Mouse (Mus musculus) hindbrain, embryonic 16.5 days (tissue): Measurements from ENCODE around the gene Galntl6. TPM values are rescaled to one million over a fixed set of nuclear protein-coding genes. Genes with fewer than 3 reads are reported as not detected.

Source experiments
- ATAC-seq: fragments of 200-750 bp; cut with Nextera tagmentation; 2 replicates; pipeline ENCODE4 v1.8.0; 2017; ENCODE audit warnings: moderate TSS enrichment, moderate library complexity
- H3K27ac ChIP-seq: fragments of 300-500 bp; sonication (generic); 2 replicates; pipeline ENCODE4 v1.5.1; 2014; ENCODE audit warnings: low read depth, mild to moderate bottlenecking, control low read depth, low read length, moderate library complexity
- H3K27me3 ChIP-seq: fragments of 300-500 bp; sonication (generic); replicated peaks from 2 replicates; pipeline ENCODE4 v1.6.1; 2014; ENCODE audit warnings: low read length; ENCODE audit not compliant: control insufficient read depth, insufficient read depth
- H3K36me3 ChIP-seq: fragments of 300-500 bp; sonication (generic); 2 replicates; pipeline ENCODE4 v1.6.1; 2014; ENCODE audit warnings: mild to moderate bottlenecking, low read length, moderate library complexity, mixed read lengths; ENCODE audit not compliant: control insufficient read depth, insufficient read depth
- H3K4me1 ChIP-seq: fragments of 300-500 bp; sonication (generic); 2 replicates; pipeline ENCODE4 v1.6.1; 2014; ENCODE audit warnings: low read depth, low read length; ENCODE audit not compliant: control insufficient read depth, insufficient read depth
- H3K4me2 ChIP-seq: fragments of 300-500 bp; sonication (generic); 2 replicates; pipeline ENCODE4 v1.6.1; 2014; ENCODE audit warnings: mild to moderate bottlenecking, low read length, control low read depth, moderate library complexity
- H3K4me3 ChIP-seq: fragments of 300-500 bp; sonication (generic); 2 replicates; pipeline ENCODE4 v1.5.1; 2014; ENCODE audit warnings: mild to moderate bottlenecking, low read length, control low read depth, moderate library complexity
- H3K9ac ChIP-seq: fragments of 300-500 bp; sonication (generic); 2 replicates; pipeline ENCODE4 v1.6.1; 2014; ENCODE audit warnings: low read depth, mild to moderate bottlenecking, control low read depth, low read length, moderate library complexity
- H3K9me3 ChIP-seq: fragments of 300-500 bp; sonication (generic); 2 replicates; pipeline ENCODE4 v1.6.1; 2014; ENCODE audit warnings: mild to moderate bottlenecking, low read length, moderate library complexity; ENCODE audit not compliant: control insufficient read depth
- WGBS: fragments of 180-500 bp; shearing (Covaris S2); extraction: QIAGEN DNeasy Blood & Tissue Kit; methylation state at CpG from one replicate; pipeline ENCODE4 v1.1.7; 2014; 5-methylcytosine and 5-hydroxymethylcytosine counted together
- polyA plus RNA-seq: library from polyadenylated mRNA; unstranded; fragments of >200 nt; fragmentation: Nextera tagmentation; extraction: Ambion mirVana; gene quantifications from 2 replicates; pipeline ENCODE4 v1.2.1, GENCODE M21; 2015

The Galntl6 gene
- polyA plus RNA-seq, 1 experiment from 2014 or later: 18.6 TPM

- H3K9ac ChIP-seq: no peak overlapping the region
- H3K36me3 ChIP-seq: no peaks in the 10 kb centered on the region
- H3K27me3 ChIP-seq: no peaks in the 10 kb centered on the region
- H3K27ac ChIP-seq: no peak overlapping the region
- 56% methylated on average over 2 of the region's 2 CpGs for WGBS
- H3K4me3 ChIP-seq: no peak overlapping the region
- no peak overlapping the region for H3K4me2 ChIP-seq
- H3K9me3 ChIP-seq: no peaks in the 10 kb centered on the region
- peak; percentile 68; the same call in 1 of the 2 replicates for ATAC-seq
- H3K4me1 ChIP-seq: no peaks in the 10 kb centered on the region
These were observed 243.4 kb downstream of the Galntl6 start for GRCm38 (mm10) chr8:58669075-58669474.

GRCm38 (mm10) chr8:58660019-58660418 lies 252.4 kb downstream of the Galntl6 start:
- Histone ChIP-seq H3K9ac (no peak overlapping the region), H3K27me3 (no peaks in the 10 kb centered on the region), H3K4me2 (no peak overlapping the region), H3K36me3 (no peaks in the 10 kb centered on the region), H3K4me1 (no peaks in the 10 kb centered on the region), H3K4me3 (no peak overlapping the region), H3K27ac (no peak overlapping the region), H3K9me3 (no peaks in the 10 kb centered on the region)
- no peak for ATAC-seq

- no peak overlapping the region for H3K27ac ChIP-seq
- no peak overlapping the region for H3K4me3 ChIP-seq
- 79% methylated on average over 4 of the region's 4 CpGs for WGBS
- no peak for ATAC-seq
- H3K9me3 ChIP-seq: no peaks in the 10 kb centered on the region
- H3K4me2 ChIP-seq: no peak overlapping the region
- H3K9ac ChIP-seq: no peak overlapping the region
- H3K27me3 ChIP-seq: no peaks in the 10 kb centered on the region
- H3K4me1 ChIP-seq: no peaks in the 10 kb centered on the region
- no peaks in the 10 kb centered on the region for H3K36me3 ChIP-seq
These were observed 256.8 kb downstream of the Galntl6 start for GRCm38 (mm10) chr8:58655631-58656030.

GRCm38 (mm10) chr8:58606451-58606850 lies 306.0 kb downstream of the Galntl6 start:
- no peaks in the 10 kb centered on the region for H3K9me3 ChIP-seq
- 60% methylated on average over 4 of the region's 4 CpGs for WGBS
- ATAC-seq: peak; percentile 76; the same call in 1 of the 2 replicates

GRCm38 (mm10) chr8:58604751-58605150 lies 307.7 kb downstream of the Galntl6 start:
- Histone ChIP-seq H3K36me3 (no peaks in the 10 kb centered on the region), H3K27me3 (no peaks in the 10 kb centered on the region), H3K9me3 (no peaks in the 10 kb centered on the region), H3K4me1 (no peaks in the 10 kb centered on the region), H3K27ac (no peak overlapping the region), H3K9ac (no peak overlapping the region), H3K4me3 (no peak overlapping the region), H3K4me2 (no peak overlapping the region)
- 66% methylated on average over 4 of the region's 4 CpGs for WGBS
- ATAC-seq: no peak

More at GRCm38 (mm10) chr8:58606451-58606850, 306.0 kb downstream of the Galntl6 start:
- H3K4me2 ChIP-seq: no peak overlapping the region
- no peaks in the 10 kb centered on the region for H3K4me1 ChIP-seq
- H3K9ac ChIP-seq: no peak overlapping the region
- H3K27ac ChIP-seq: no peak overlapping the region
- H3K36me3 ChIP-seq: no peaks in the 10 kb centered on the region
- H3K27me3 ChIP-seq: no peaks in the 10 kb centered on the region
- H3K4me3 ChIP-seq: no peak overlapping the region

GRCm38 (mm10) chr8:58597834-58598233 lies 314.6 kb downstream of the Galntl6 start:
- WGBS: 74% methylated on average over 6 of the region's 6 CpGs
- H3K36me3 ChIP-seq: no peaks in the 10 kb centered on the region
- no peak overlapping the region for H3K27ac ChIP-seq
- no peak overlapping the region for H3K4me3 ChIP-seq
- ATAC-seq: no peak
- H3K27me3 ChIP-seq: no peaks in the 10 kb centered on the region
- H3K9me3 ChIP-seq: no peaks in the 10 kb centered on the region
- no peak overlapping the region for H3K4me2 ChIP-seq
- H3K4me1 ChIP-seq: no peaks in the 10 kb centered on the region
- H3K9ac ChIP-seq: no peak overlapping the region

- Histone ChIP-seq H3K4me3 (no peak overlapping the region), H3K27me3 (no peaks in the 10 kb centered on the region), H3K4me2 (no peak overlapping the region), H3K4me1 (no peaks in the 10 kb centered on the region), H3K9me3 (no peaks in the 10 kb centered on the region), H3K36me3 (no peaks in the 10 kb centered on the region), H3K27ac (no peak overlapping the region), H3K9ac (no peak overlapping the region)
- no peak for ATAC-seq
- WGBS: 75% methylated on average over 1 of the region's 1 CpGs
These were observed 337.1 kb downstream of the Galntl6 start for GRCm38 (mm10) chr8:58575346-58575745.

- H3K9ac ChIP-seq: no peak overlapping the region
- no peaks in the 10 kb centered on the region for H3K4me1 ChIP-seq
- no peak overlapping the region for H3K4me3 ChIP-seq
- 73% methylated on average over 2 of the region's 2 CpGs for WGBS
- H3K4me2 ChIP-seq: no peak overlapping the region
- H3K27me3 ChIP-seq: no peaks in the 10 kb centered on the region
- ATAC-seq: no peak
- no peaks in the 10 kb centered on the region for H3K9me3 ChIP-seq
- no peak overlapping the region for H3K27ac ChIP-seq
- no peaks in the 10 kb centered on the region for H3K36me3 ChIP-seq
These were observed 344.4 kb downstream of the Galntl6 start for GRCm38 (mm10) chr8:58568086-58568485.

- ATAC-seq: 0 out of 2 replicates have a peak, but pooled peaks have one; percentile 17
These were observed 346.3 kb downstream of the Galntl6 start for GRCm38 (mm10) chr8:58566115-58566514.

GRCm38 (mm10) chr8:58535781-58536180 lies 376.7 kb downstream of the Galntl6 start:
- H3K27ac ChIP-seq: no peak overlapping the region
- 83% methylated on average over 2 of the region's 2 CpGs for WGBS

More at GRCm38 (mm10) chr8:58566115-58566514, 346.3 kb downstream of the Galntl6 start:
- Histone ChIP-seq H3K36me3 (no peaks in the 10 kb centered on the region), H3K27ac (no peak overlapping the region), H3K4me2 (no peak overlapping the region), H3K27me3 (no peaks in the 10 kb centered on the region), H3K4me1 (no peaks in the 10 kb centered on the region), H3K4me3 (no peak overlapping the region), H3K9ac (no peak overlapping the region), H3K9me3 (no peaks in the 10 kb centered on the region)
- WGBS: 50% methylated on average over 2 of the region's 2 CpGs

More at GRCm38 (mm10) chr8:58535781-58536180, 376.7 kb downstream of the Galntl6 start:
- no peak overlapping the region for H3K4me3 ChIP-seq
- no peaks in the 10 kb centered on the region for H3K27me3 ChIP-seq
- no peak overlapping the region for H3K9ac ChIP-seq
- no peaks in the 10 kb centered on the region for H3K9me3 ChIP-seq
- no peaks in the 10 kb centered on the region for H3K36me3 ChIP-seq
- no peaks in the 10 kb centered on the region for H3K4me1 ChIP-seq
- ATAC-seq: peak; percentile 73; the same call in 1 of the 2 replicates
- H3K4me2 ChIP-seq: no peak overlapping the region
